Mouse (Mus musculus): ENCODE data around the gene Fhl5.
A peak's percentile ranks its signal among the peaks of the same experiment; 100 is the strongest.
"Not testable (repeated sequence)": the region's sequence is repeated elsewhere in the genome, so short reads cannot be mapped to it uniquely, and the experiment has no call there.

The Fhl5 gene

GRCm38 (mm10) chr4:25242776-25243175 is at the start of gene Fhl5:
Gene Fhl5, minus strand, starts transcription at chr4:25242876.
- DNase-seq (ENCODE audit: low spot score), result no peak

- DNase-seq (ENCODE audit: low spot score), result not testable (repeated sequence)
These were observed 42.3 kb upstream of the Fhl5 start for GRCm38 (mm10) chr4:25285002-25285401.

GRCm38 (mm10) chr4:25281671-25282038 is 39.0 kb upstream of the Fhl5 start, which contains the start of gene Ufl1:
Gene Ufl1, minus strand, starts transcription at chr4:25281821.
- DNase-seq (ENCODE audit: low spot score), result peak; percentile 98

- no peak for DNase-seq (ENCODE audit: low spot score)
These were observed 38.4 kb upstream of the Fhl5 start for GRCm38 (mm10) chr4:25280938-25281670.

GRCm38 (mm10) chr4:25272861-25273627 is 30.4 kb upstream of the Fhl5 start:
- no peak for DNase-seq (ENCODE audit: low spot score)

- no peak for DNase-seq (ENCODE audit: low spot score)
These were observed 29.2 kb upstream of the Fhl5 start for GRCm38 (mm10) chr4:25271926-25272325.

- no peak for DNase-seq (ENCODE audit: low spot score)
These were observed 24.5 kb upstream of the Fhl5 start for GRCm38 (mm10) chr4:25267144-25267543.

GRCm38 (mm10) chr4:25257822-25258398 is 15.2 kb upstream of the Fhl5 start:
- no peak for DNase-seq (ENCODE audit: low spot score)

- not testable (repeated sequence) for DNase-seq (ENCODE audit: low spot score)
These were observed 7.0 kb downstream of the Fhl5 start for GRCm38 (mm10) chr4:25235663-25236062.

- not testable (repeated sequence) for DNase-seq (ENCODE audit: low spot score)
These were observed 8.9 kb downstream of the Fhl5 start for GRCm38 (mm10) chr4:25233767-25234166.

- no peak for DNase-seq (ENCODE audit: low spot score)
These were observed 10.1 kb downstream of the Fhl5 start for GRCm38 (mm10) chr4:25232546-25232945.

- DNase-seq (ENCODE audit: low spot score), result no peak
These were observed 15.1 kb downstream of the Fhl5 start for GRCm38 (mm10) chr4:25227527-25227926.

- no peak for DNase-seq (ENCODE audit: low spot score)
These were observed 20.7 kb downstream of the Fhl5 start for GRCm38 (mm10) chr4:25221927-25222326.

GRCm38 (mm10) chr4:25213451-25213850 is 29.2 kb downstream of the Fhl5 start:
- no peak for DNase-seq (ENCODE audit: low spot score)

- no peak for DNase-seq (ENCODE audit: low spot score)
These were observed 36.5 kb downstream of the Fhl5 start for GRCm38 (mm10) chr4:25206166-25206565.

GRCm38 (mm10) chr4:25197310-25197709 is 45.4 kb downstream of the Fhl5 start:
- no peak for DNase-seq (ENCODE audit: low spot score)

GRCm38 (mm10) chr4:25179617-25180208 is 63.0 kb downstream of the Fhl5 start:
- no peak for DNase-seq (ENCODE audit: low spot score)
